Mouse (Mus musculus) liver (tissue): ENCODE results near the gene Tead1.

Experiments
- DNase-seq: peaks from one replicate; pipeline ENCODE4 v3.0.0-alpha.2; 2020; ENCODE audit warnings: mixed read lengths

Gene Tead1

DNA sequence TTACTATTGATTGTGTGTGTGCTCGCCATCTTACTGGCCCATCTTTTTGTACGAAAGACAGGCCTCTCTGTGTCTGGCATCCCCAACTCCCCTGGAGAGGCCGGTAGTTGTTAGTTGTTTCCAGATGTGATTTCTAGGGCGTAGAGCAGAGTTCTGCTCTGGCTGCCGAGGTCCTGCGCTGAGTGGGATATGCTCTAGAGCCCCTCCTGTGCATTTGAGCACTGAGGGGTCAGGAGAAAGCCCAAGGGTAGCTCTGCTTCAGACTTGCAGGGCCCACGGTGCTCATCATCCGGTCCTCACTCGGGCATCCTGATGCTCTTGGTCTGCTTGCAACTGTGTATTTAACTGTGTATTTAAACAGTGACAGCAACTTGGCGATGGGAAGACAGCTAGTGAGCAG is 7.5 kb downstream of the Tead1 start:
- no peak for DNase-seq

- no peak for DNase-seq
These were observed 9.4 kb downstream of the Tead1 start for GRCm38 (mm10) chr7:112688425-112689001.

- DNase-seq, result peak; percentile 19
These were observed 12.0 kb downstream of the Tead1 start for GRCm38 (mm10) chr7:112690836-112691781.

- no peak for DNase-seq
These were observed 14.4 kb downstream of the Tead1 start for GRCm38 (mm10) chr7:112693566-112693965.

GRCm38 (mm10) chr7:112696777-112697161 is 17.7 kb downstream of the Tead1 start:
- no peak for DNase-seq

DNA sequence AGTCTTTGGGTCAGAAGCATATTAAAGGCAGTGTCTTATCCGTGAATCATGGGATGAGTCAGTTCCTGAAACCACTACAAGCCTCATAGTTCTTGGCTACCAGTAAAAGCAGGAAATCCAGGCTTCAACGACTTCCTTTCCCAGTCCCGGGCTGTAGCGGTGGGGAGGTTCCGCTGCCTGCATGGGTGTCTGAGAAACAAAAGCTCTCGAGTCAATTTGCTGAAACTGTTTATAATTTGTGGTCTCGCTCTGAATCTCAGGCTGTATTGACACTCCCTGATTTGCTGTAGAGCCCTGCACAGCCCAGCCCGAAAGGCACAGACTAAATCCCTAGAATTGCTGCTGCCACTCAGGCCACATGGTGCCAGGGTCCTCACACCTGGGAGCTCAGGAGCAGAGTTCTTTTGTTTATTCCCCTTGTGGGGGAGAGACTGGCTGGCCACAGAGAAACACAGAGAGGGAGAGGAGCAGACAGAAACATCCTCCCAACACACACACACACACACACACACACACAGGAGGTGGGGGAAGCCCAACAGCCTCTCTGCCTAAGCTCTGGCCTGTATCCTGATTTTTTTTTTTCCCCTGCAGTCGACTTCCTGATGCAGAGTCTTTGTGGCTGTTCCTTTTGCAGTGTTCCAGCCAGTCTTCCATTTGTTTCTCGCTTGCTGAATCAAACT is 18.2 kb downstream of the Tead1 start:
- peak; percentile 35 for DNase-seq

GRCm38 (mm10) chr7:112700082-112700481 is 21.0 kb downstream of the Tead1 start:
- no peak for DNase-seq

- no peak for DNase-seq
These were observed 24.2 kb downstream of the Tead1 start for GRCm38 (mm10) chr7:112703341-112703740.

- no peak for DNase-seq
These were observed 26.8 kb downstream of the Tead1 start for GRCm38 (mm10) chr7:112705870-112706269.

GRCm38 (mm10) chr7:112706756-112707155 is 27.6 kb downstream of the Tead1 start:
- no peak for DNase-seq

GRCm38 (mm10) chr7:112710409-112711107 is 31.4 kb downstream of the Tead1 start:
- DNase-seq, result no peak

GRCm38 (mm10) chr7:112711977-112712376 is 32.9 kb downstream of the Tead1 start:
- DNase-seq, result no peak

DNA sequence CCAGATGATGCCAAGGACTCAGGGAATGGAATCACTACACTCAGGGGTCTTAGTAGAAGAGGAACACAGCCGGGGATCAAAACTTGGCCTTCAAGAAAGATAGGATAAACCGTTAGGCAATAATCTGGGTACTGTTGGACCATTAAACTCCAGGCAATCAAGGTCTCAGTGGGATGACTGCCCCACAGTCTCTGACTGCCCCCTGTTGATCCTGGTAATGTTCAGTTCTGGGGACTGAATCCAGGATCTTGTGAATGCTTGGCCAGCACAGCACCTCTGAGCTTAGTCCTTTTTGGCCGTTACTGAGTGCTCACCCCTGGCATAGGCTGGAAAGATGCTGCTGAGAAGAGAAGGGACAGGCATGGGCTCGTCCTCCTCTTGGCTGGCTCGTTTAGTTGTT is 34.4 kb downstream of the Tead1 start:
- no peak for DNase-seq

DNA sequence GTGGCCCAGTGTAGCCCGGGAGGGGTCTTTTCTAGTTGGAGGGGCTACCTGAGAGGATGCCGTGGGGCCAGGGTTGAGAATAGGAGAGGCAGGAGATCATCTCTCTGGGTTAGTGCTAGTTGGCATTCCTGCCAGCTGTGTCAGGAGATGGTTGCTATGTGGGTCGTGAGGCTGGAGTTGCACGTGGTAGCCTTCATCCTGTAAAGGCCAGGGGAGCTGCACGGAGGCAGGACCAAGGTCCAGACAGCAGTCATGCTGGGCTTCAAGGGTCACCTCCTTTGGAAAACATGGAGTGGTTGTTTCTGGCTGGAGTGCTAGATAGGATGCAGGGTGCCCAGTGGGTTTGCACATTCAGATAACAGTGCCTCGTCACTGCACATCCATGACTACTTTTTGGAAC is 35.7 kb downstream of the Tead1 start:
- no peak for DNase-seq

DNA sequence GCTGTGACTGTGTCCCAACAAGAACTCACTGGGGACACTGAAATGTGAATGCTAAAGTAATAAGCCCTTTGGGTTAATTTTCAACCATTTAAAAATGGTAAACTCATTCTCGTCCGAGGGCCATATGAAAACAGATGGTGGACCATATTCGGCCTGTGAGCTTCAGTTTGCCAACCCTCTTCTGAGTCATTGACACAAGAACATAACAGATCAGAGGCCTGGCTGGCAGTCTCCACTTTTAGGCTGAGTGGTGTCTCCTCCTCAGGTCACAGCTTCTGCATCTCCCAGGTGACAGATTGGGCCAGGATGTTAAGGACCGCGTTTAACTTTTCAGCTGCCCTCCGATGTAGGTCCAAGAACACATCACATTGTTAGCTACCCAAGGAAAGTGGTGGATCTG is 37.6 kb downstream of the Tead1 start:
- DNase-seq, result no peak

GRCm38 (mm10) chr7:112717676-112718075 is 38.6 kb downstream of the Tead1 start:
- no peak for DNase-seq

DNA sequence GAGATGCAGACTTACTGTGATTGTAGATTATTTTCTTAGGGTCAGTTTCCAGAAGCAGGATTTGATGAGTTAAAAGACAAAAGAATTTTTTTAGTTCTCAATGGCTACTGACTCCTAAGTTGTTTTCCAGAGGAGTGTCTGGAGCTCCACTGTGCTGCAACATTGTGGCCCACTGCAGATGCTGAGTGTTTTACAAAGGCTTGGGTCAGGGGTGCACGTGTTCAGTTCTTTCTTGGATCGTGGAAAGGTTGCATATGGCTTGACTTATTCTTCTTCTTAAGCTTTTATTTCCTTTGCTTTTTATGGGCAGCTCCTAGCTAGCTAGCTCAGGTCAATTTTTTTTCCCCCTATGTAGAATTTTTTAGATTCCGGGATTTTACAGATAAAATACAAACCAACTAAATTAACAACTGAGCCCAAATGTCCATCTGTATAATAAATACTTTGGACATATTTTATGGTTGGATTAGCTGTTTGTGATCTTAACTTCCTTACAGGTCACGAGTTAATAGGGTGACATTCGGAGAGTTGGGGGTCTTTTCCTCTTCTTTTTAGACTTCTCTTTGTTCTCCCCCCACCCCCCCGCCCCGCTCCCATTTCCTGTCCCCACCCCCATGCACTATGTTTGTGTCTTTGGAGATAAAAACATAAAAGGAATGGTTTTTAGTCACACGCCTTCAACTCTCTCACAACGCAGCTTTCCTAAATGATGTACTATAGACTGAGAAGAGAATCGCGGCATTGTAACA is 40.5 kb downstream of the Tead1 start:
- DNase-seq, result no peak

- no peak for DNase-seq
These were observed 41.2 kb downstream of the Tead1 start for GRCm38 (mm10) chr7:112720143-112720988.

DNA sequence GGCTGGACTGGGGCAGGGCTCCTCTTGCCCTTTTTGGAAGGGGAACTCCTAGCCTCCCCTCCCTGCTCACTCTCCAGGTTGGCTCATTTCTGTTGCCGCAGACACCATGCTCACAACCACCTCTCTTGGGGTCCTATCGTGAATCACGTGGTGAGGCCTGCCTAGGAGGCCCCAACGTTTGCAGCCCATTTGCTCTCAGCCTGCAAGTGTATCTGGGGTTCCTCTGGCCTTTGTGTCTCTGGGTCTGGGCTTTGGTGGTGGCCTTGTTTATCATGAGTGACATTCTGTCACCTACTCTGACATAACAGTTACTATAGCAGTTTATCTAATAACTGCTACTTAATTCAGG is 41.8 kb downstream of the Tead1 start:
- no peak for DNase-seq

DNA sequence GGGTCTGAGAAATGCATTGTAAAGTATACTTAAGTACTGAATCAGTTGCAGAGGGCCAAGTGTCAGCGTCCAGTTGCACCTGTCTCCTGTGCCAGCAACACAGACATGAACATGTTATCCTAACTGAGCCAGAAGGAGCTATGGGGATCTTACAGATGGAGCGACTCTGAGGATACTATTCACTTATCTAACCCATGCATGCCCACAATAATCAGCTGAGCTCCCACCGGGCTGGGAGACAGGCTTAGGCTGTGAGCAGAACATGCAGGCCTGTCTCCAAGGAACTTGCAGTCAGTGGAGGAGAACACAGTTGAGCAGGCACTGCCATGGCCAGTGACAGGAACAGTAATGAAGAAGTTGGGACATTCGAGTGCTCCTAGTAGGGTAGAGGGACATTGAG is 42.7 kb downstream of the Tead1 start:
- DNase-seq, result no peak

GRCm38 (mm10) chr7:112728399-112728798 is 49.3 kb downstream of the Tead1 start:
- DNase-seq, result no peak

GRCm38 (mm10) chr7:112730209-112730608 is 51.1 kb downstream of the Tead1 start:
- no peak for DNase-seq
